Mouse (Mus musculus): Measurements from ENCODE around the gene Lnx1. TPM values are rescaled to one million over a fixed set of nuclear protein-coding genes. Genes with fewer than 3 reads are reported as not detected.
A peak's percentile ranks its signal among the peaks of the same experiment; 100 is the strongest.

The Lnx1 gene
- polyA plus RNA-seq (2015; fragmentation: Nextera tagmentation; extraction: Ambion mirVana): 2.9 and 3.2 TPM in 2 replicates

DNA sequence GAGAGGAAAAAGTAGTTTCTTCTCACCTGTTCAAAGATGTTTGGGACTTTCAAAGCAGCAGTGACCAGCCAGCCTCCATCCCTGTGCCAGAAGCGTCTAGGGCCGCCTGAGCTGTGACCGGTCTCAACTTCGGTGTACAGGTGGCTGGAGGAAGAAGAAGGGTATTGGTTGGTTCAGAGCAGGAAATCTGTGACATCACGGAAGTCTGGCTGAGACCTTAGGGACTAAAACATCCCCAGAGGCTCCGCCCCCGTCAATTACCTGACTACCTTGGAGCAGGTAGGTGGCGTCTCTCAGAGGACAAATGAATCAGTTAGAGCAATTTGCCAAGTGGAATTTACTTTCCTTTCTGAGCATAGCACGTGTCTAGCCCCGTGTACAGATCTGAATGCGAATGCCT is at the start of gene Lnx1:
Lnx1 (minus strand) TSS at position 147 of the 400 bp plus-strand sequence.
- Histone ChIP-seq H3K4me1 (ENCODE audit: insufficient read depth, low read depth, low read length) (no peaks in the 10 kb centered on the region), H3K9ac (replicated peaks; ENCODE audit: low read depth) (no peak within 1 kb of the TSS), H3K4me3 (ENCODE audit: low read depth, low read length) (no peak within 1 kb of the TSS), H3K27ac (ENCODE audit: low read length) (no peak within 1 kb of the TSS), H3K36me3 (ENCODE audit: insufficient read depth, low read length) (no peaks in the 10 kb centered on the region), H3K9me3 (ENCODE audit: low read length) (no peaks in the 10 kb centered on the region), H3K27me3 (replicated peaks; ENCODE audit: insufficient read depth, low read length) (no peaks in the 10 kb centered on the region; the same call in 1 of the 2 replicates), H3K4me2 (replicated peaks; ENCODE audit: low read depth, low read length) (no peak within 1 kb of the TSS)
- DNase-seq (ENCODE audit: low spot score) (peak; percentile 69), ATAC-seq (peak; percentile 30)
- TF ChIP-seq EP300 (IDR thresholded peaks at IDR 0.05): no peak
- TF ChIP-seq CTCF (IDR thresholded peaks at IDR 0.05): no peak
- WGBS: 51% methylated on average over 11 of the region's 11 CpGs

DNA sequence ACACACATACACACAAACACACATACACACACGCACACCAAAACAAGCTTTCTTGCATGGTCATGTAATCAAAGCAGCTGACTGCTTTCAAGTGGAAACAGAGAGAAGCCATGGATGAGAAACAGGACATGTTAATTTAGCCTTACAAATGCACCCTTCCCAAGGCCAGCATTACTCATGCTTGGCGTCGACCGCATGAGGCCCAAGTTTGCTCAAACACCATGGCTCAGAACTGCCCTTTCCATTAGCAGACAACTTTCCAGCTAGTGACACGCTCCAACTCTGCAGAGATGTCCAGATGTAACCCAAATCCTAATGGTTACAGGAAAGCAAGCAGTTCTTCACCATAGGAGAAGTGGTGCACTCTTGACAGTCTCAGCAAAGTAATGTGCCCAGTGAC is 47.8 kb upstream of the Lnx1 start:
- DNase-seq (ENCODE audit: low spot score) (no peak), ATAC-seq (no peak)
- H3K4me1 ChIP-seq (ENCODE audit: insufficient read depth, low read depth, low read length): no peaks in the 10 kb centered on the region
- no peaks in the 10 kb centered on the region for H3K27me3 ChIP-seq (replicated peaks; ENCODE audit: insufficient read depth, low read length)
- WGBS: 79% methylated on average over 5 of the region's 5 CpGs
- no peaks in the 10 kb centered on the region for H3K36me3 ChIP-seq (ENCODE audit: insufficient read depth, low read length)
- no peak overlapping the region for H3K4me2 ChIP-seq (replicated peaks; ENCODE audit: low read depth, low read length)
- no peak overlapping the region for H3K9ac ChIP-seq (replicated peaks; ENCODE audit: low read depth)
- no peaks in the 10 kb centered on the region for H3K9me3 ChIP-seq (ENCODE audit: low read length)
- no peak overlapping the region for H3K4me3 ChIP-seq (ENCODE audit: low read depth, low read length)
- no peak overlapping the region for H3K27ac ChIP-seq (ENCODE audit: low read length)
- no peak for TF ChIP-seq EP300 (IDR thresholded peaks at IDR 0.05)
- TF ChIP-seq CTCF (IDR thresholded peaks at IDR 0.05): no peak

DNA sequence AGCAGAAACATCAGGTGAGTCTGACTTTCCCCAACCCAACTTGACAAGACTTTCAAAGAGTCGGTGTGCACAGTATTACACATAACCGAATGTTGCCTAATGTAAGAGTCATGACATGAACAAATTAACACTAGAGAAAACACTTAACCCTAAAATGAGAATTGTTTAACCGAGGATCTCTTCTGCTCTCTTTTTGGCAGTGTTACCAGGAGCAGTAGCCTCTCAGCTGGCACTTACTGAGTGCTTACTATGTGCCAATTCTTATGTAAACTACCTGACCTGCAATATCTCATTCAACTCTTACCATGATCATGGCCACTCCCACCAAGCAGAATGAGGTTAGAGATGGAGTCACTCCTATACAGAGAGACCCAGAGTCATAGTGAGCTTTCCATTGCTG is 44.8 kb upstream of the Lnx1 start:
- no peak overlapping the region for H3K4me2 ChIP-seq (replicated peaks; ENCODE audit: low read depth, low read length)
- H3K27ac ChIP-seq (ENCODE audit: low read length): no peak overlapping the region
- H3K4me3 ChIP-seq (ENCODE audit: low read depth, low read length): no peak overlapping the region
- 39% methylated on average over 3 of the region's 3 CpGs for WGBS
- DNase-seq (ENCODE audit: low spot score): peak; percentile 60
- TF ChIP-seq CTCF (IDR thresholded peaks at IDR 0.05) (no peak), EP300 (IDR thresholded peaks at IDR 0.05) (peak; percentile 42; the same call in 1 of the 2 replicates)
- no peaks in the 10 kb centered on the region for H3K4me1 ChIP-seq (ENCODE audit: insufficient read depth, low read depth, low read length)
- ATAC-seq: peak; percentile 64
- H3K9ac ChIP-seq (replicated peaks; ENCODE audit: low read depth): no peak overlapping the region
- H3K9me3 ChIP-seq (ENCODE audit: low read length): no peaks in the 10 kb centered on the region
- no peaks in the 10 kb centered on the region for H3K36me3 ChIP-seq (ENCODE audit: insufficient read depth, low read length)
- H3K27me3 ChIP-seq (replicated peaks; ENCODE audit: insufficient read depth, low read length): no peaks in the 10 kb centered on the region

DNA sequence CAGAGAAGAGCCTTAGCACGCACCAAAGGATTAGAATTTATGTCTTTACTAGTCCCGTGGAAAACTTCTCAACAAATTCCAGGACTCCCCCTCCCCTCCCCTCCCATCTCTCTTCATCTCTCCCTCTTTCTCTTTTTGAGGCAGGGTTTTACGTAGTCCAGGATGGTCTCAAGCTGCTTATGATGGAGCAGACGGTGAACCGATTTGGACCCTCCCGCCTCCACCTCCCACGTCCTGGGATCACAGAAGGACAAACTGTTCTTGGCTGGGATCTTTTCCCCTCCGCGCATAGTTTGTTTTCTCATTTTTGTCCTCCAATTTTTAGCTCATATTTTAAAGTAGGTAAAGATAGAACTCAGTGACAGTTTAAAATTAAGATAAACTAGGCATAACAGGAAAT is 38.2 kb upstream of the Lnx1 start:
- H3K9ac ChIP-seq (replicated peaks; ENCODE audit: low read depth): no peak overlapping the region

GRCm38 (mm10) chr5:74739435-74739834 is 36.7 kb upstream of the Lnx1 start:
- Histone ChIP-seq H3K9ac (replicated peaks; ENCODE audit: low read depth) (no peak overlapping the region), H3K4me2 (replicated peaks; ENCODE audit: low read depth, low read length) (no peak overlapping the region), H3K4me3 (ENCODE audit: low read depth, low read length) (no peak overlapping the region), H3K4me1 (ENCODE audit: insufficient read depth, low read depth, low read length) (no peaks in the 10 kb centered on the region), H3K36me3 (ENCODE audit: insufficient read depth, low read length) (no peaks in the 10 kb centered on the region), H3K27me3 (replicated peaks; ENCODE audit: insufficient read depth, low read length) (peaks cover 15% of the 10 kb centered on the region), H3K9me3 (ENCODE audit: low read length) (no peaks in the 10 kb centered on the region), H3K27ac (ENCODE audit: low read length) (no peak overlapping the region)
- ATAC-seq (no peak), DNase-seq (ENCODE audit: low spot score) (no peak)
- TF ChIP-seq EP300 (IDR thresholded peaks at IDR 0.05) (no peak), CTCF (IDR thresholded peaks at IDR 0.05) (no peak)
- WGBS: 43% methylated on average over 12 of the region's 12 CpGs

More for the DNA sequence above, 38.2 kb upstream of the Lnx1 start:
- no peak overlapping the region for H3K27ac ChIP-seq (ENCODE audit: low read length)
- no peaks in the 10 kb centered on the region for H3K4me1 ChIP-seq (ENCODE audit: insufficient read depth, low read depth, low read length)
- H3K4me3 ChIP-seq (ENCODE audit: low read depth, low read length): no peak overlapping the region
- peaks cover 8% of the 10 kb centered on the region; the same call in 1 of the 2 replicates for H3K27me3 ChIP-seq (replicated peaks; ENCODE audit: insufficient read depth, low read length)
- H3K4me2 ChIP-seq (replicated peaks; ENCODE audit: low read depth, low read length): no peak overlapping the region
- no peaks in the 10 kb centered on the region for H3K36me3 ChIP-seq (ENCODE audit: insufficient read depth, low read length)
- ATAC-seq (no peak), DNase-seq (ENCODE audit: low spot score) (no peak)
- no peaks in the 10 kb centered on the region for H3K9me3 ChIP-seq (ENCODE audit: low read length)
- WGBS: 82% methylated on average over 9 of the region's 9 CpGs
- TF ChIP-seq EP300 (IDR thresholded peaks at IDR 0.05) (no peak), CTCF (IDR thresholded peaks at IDR 0.05) (no peak)

GRCm38 (mm10) chr5:74738312-74738711 is 35.6 kb upstream of the Lnx1 start:
- peak; percentile 61 for TF ChIP-seq CTCF (IDR thresholded peaks at IDR 0.05)
- TF ChIP-seq EP300 (IDR thresholded peaks at IDR 0.05): no peak
- peak; percentile 95 for ATAC-seq
- Histone ChIP-seq H3K9me3 (ENCODE audit: low read length) (no peaks in the 10 kb centered on the region), H3K4me1 (ENCODE audit: insufficient read depth, low read depth, low read length) (no peaks in the 10 kb centered on the region), H3K27me3 (replicated peaks; ENCODE audit: insufficient read depth, low read length) (peaks cover 15% of the 10 kb centered on the region), H3K9ac (replicated peaks; ENCODE audit: low read depth) (no peak overlapping the region), H3K4me3 (ENCODE audit: low read depth, low read length) (no peak overlapping the region), H3K36me3 (ENCODE audit: insufficient read depth, low read length) (no peaks in the 10 kb centered on the region), H3K27ac (ENCODE audit: low read length) (no peak overlapping the region), H3K4me2 (replicated peaks; ENCODE audit: low read depth, low read length) (no peak overlapping the region)
- DNase-seq (ENCODE audit: low spot score): peak; percentile 87
- 56% methylated on average over 3 of the region's 3 CpGs for WGBS

Data from lung, postnatal 0 days (tissue).